Mouse (Mus musculus) spleen, postnatal 14 days (tissue): ENCODE measurements at regions not wholly inside any gene's neighbourhood (a gene's known extent, or its start where the extent isn't known, plus 50 kb on each side); places are given as distances from the start of the nearest gene placed in this dataset.
A peak's percentile ranks its signal among the peaks of the same experiment; 100 is the strongest.

Source experiments
- DNase-seq, 2 experiments: peaks; one replicate each; pipeline ENCODE4 v3.0.0; 2021 to 2022; ENCODE audit warnings: low spot score in 2 of 2

DNA sequence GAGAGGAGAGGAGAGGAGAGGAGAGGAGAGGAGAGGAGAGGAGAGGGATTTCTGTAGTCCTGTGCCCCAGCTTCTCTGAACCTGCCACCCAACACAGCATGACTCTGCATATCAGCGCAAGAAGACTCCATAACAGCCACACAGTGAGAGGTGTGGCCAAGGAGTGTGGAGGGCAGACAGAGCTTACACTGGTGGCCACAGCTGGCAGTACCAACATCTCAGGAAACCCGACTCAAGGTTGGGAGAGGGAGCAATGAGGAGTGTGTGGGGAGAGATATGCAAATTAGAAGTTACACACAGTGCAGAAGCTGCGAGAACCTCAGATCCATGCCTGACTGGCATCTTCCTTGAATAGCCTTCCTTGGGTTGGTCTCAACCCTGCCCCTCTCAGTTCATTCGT, 63.5 kb upstream of the Vps8 start:
- peak in 1 of 2 experiments; percentile 8 for DNase-seq

- no peak for DNase-seq
These were observed 61.5 kb upstream of the Vps8 start for GRCm38 (mm10) chr16:21361406-21361805.

DNA sequence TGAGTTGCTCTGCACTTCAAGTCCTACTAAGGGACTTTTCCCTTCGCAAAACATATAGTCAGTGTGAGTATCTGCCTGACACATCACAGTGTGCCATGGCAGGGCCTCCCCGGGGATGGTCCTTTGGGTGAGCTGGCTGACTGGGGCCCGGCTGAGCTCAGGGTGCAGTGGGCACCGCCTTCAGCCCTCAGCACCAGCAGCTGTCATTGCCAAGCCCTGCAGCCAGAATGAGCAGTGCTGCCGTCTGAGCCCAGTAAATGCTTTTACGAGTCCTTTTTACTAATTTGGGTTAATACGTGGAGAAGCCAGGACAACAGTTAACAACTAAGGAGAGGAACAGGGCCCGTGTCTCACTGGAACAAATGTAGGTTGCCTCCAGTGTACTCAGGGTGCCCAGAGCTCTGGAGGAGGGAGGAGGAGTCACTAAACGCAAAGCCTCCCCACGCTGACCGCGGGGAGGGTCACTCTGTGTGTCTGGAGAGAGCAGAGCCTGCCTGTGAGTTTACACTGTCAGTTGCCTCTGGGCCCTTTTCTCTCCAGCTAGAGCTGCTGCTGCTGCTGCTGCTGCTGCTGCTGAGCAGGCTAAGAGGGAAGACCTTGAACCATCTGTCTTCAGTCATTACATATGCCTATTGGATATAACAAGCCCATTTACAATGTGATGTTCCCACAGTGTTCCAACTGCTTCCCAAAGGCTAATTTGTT, 60.1 kb upstream of the Vps8 start:
- DNase-seq, result no peak

DNA sequence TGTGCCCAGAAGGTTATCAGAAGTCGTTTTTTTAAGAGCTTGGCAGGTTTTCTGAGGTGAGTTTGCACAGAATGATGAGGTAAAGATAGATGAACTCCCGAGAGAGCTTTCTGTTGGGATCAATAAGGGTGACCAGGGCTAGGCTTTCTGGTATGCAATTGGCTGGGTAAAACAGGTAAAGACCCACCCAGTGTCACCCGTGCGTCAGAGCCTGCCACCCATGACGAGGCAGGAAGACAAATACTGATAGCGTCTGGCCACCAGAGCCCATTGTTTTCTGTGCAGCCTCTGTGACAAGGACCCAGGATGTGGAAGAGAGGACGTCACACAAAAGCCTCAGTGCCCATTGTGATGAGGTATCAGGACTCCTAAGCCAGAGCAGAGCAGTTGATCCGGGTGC, 58.0 kb upstream of the Vps8 start:
- no peak for DNase-seq

DNA sequence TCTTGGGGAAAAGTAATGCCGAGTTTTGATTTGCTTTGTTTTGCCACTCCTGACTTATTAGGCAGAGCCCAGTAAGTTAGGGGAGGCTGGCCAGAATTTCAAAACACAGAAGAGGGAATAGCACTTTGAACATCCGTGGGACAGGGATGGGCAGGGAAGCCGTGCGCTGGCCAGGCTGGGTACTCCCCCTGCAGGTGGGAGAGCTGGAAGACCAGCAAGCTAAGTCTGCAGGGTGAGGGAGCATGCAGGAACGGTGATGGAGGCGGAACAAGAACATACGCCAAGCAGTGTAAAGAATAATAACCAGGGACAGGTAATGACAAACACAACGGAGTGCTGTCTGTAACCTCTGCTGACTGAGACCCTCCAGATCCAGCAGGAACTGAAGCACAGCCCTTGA, 55.5 kb upstream of the Vps8 start:
- no peak for DNase-seq

DNA sequence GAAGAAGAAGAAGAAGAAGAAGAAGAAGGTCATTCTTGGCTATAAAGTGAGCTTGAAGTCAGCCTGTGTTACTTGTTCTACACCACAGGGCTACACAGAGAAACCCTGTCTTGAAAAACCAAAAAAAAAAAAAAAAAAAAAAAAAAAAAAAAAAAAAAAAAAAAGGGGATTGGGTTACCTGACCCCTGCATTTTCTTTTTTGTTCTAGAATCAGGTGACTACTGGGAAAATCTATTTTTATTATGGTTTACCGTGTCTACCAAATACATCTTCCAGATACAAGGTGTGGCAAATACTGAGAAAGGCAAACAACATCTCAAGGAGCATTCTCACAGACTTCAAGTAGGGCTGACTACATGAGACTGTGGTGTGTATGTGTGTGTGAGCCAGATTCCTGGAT, 54.1 kb upstream of the Vps8 start:
- DNase-seq, result no peak

DNA sequence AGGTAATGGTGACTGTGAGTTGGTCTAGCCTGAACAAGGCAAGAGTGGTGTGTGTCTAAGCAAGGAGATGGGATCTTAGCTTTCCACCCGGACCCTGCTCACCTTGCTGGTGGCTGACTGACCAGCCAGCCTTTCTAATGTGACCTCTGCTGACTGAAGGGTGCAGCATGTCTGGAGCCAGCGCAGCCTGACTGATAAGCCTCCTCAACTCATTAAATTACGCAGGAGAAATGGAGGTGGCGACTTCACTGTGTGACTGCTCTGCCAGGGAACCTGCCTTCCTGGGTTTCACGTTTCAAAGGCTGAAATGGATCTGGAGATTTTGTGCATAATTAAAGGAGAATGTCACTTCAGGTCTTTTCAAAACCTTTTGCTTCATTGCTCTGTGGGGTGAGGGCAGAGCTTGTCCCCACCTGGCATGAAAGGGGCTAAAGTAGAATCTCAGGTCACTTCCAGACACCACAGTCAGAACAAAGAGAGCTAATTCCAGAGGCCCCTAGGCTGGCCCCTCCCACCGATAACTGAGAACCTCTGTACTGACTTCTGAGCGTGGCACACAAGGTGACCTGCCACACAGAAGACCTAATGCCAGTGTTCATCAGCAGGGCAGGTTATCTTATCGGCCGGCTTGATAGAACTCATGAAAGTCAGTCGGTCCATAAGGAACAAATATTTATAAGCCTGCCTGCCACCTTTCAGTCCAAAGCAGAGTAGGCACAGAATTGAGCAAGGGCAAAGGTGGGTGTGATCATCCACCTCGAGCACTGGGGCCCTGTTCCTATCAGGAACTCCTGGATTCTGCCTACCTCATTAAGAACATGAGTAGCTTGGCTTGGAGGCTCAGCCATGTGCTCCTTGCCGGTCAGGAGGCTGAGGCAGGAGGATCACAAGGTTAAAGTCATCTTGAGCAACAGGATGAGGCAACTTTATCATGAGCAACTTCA, 53.1 kb upstream of the Vps8 start:
- DNase-seq, result no peak
